Mouse (Mus musculus): ENCODE measurements around the gene Fyco1.

GRCm38 (mm10) chr9:123849976-123850695, 1.6 kb downstream of the Fyco1 start:
- TF ChIP-seq CTCF (IDR thresholded peaks at IDR 0.05; ENCODE audit: low read depth) (no peak), EP300 (IDR thresholded peaks at IDR 0.05; ENCODE audit: low read depth) (no peak)

Measured in liver, postnatal 0 days (tissue).